Mouse (Mus musculus) ES-E14 (cell line): Measurements from ENCODE around the gene Inf2. TPM values are rescaled to one million over a fixed set of nuclear protein-coding genes. Genes with fewer than 3 reads are reported as not detected.

ENCODE experiments used
- DNase-seq: peaks from one replicate; pipeline ENCODE4 v3.0.0-alpha.2; 2013; ENCODE audit warnings: low read depth, low spot score
- H3K27ac ChIP-seq: 2 replicates; pipeline ENCODE4 v1.5.1; 2012; ENCODE audit warnings: low read depth, mild to moderate bottlenecking, low read length, moderate library complexity, mixed read lengths; ENCODE audit not compliant: poor library complexity, insufficient read depth, severe bottlenecking
- H3K36me3 ChIP-seq: 2 replicates; pipeline ENCODE4 v1.6.1; 2012; ENCODE audit warnings: mild to moderate bottlenecking, low read length, moderate library complexity, mixed read lengths; ENCODE audit not compliant: control insufficient read depth, poor library complexity, insufficient read depth, severe bottlenecking
- H3K4me1 ChIP-seq, 2 experiments: fragments of 150-350 bp in 1 of 2; sonication (generic) in 1 of 2; 2 replicates each; pipeline ENCODE4 v1.6.1; 2012; ENCODE audit warnings: low read length in 2 of 2, mild to moderate bottlenecking in 1 of 2, mixed read lengths in 1 of 2; ENCODE audit not compliant: control insufficient read depth in 2 of 2, insufficient read depth in 2 of 2, poor library complexity in 1 of 2
- H3K4me3 ChIP-seq, 2 experiments: fragments of 150-350 bp in 1 of 2; sonication (generic) in 1 of 2; 2 replicates each; pipeline ENCODE4 v1.5.1; 2012; ENCODE audit warnings: low read length in 2 of 2, low read depth in 1 of 2, mild to moderate bottlenecking in 1 of 2, mixed read lengths in 1 of 2; ENCODE audit not compliant: insufficient read depth in 1 of 2, poor library complexity in 1 of 2, severe bottlenecking in 1 of 2
- H3K9ac ChIP-seq: 2 replicates; pipeline ENCODE4 v1.6.1; 2012; ENCODE audit warnings: low read depth, mild to moderate bottlenecking, low read length, mixed read lengths; ENCODE audit not compliant: poor library complexity, insufficient read depth, severe bottlenecking
- H3K9me3 ChIP-seq: fragments of 150-350 bp; sonication (generic); 2 replicates; pipeline ENCODE4 v1.6.1; 2012; ENCODE audit warnings: low read depth, mild to moderate bottlenecking, low read length; ENCODE audit not compliant: control insufficient read depth, insufficient read depth
- CHD2 ChIP-seq: IDR thresholded peaks from 2 replicates; pipeline ENCODE4 v1.6.1; 2014; ENCODE audit warnings: mild to moderate bottlenecking, low read depth, low read length, inconsistent platforms
- HCFC1 ChIP-seq: IDR thresholded peaks from 2 replicates; pipeline ENCODE4 v1.6.1; 2012; ENCODE audit warnings: low read length, inconsistent platforms, borderline replicate concordance; ENCODE audit not compliant: insufficient read depth
- MAFK ChIP-seq: IDR thresholded peaks from 2 replicates; pipeline ENCODE4 v1.6.1; 2014; ENCODE audit warnings: mild to moderate bottlenecking, low read depth, low read length, inconsistent platforms; ENCODE audit not compliant: insufficient read depth
- ZC3H11A ChIP-seq: IDR thresholded peaks from 2 replicates; pipeline ENCODE4 v1.6.1; 2012; ENCODE audit warnings: low read depth, mild to moderate bottlenecking, inconsistent platforms, low read length, borderline replicate concordance
- ZNF384 ChIP-seq: IDR thresholded peaks from 2 replicates; pipeline ENCODE4 v1.6.1; 2012; ENCODE audit warnings: low read depth, low read length, inconsistent platforms
- in situ Hi-C, 2 experiments: fragments of 600-800 bp; cut with MboI; formaldehyde crosslinking; loops; one replicate each; pipeline ENCODE4 v1.15.1; 2025; ENCODE audit warnings: low sequenced_read_pairs in 2 of 2, inconsistent platforms in 1 of 2; ENCODE audit not compliant: unreplicated experiment in 2 of 2
- total RNA-seq: library from RNA; depleted of rRNA; stranded (reverse); fragments of 300-350 nt; gene quantifications from 2 replicates; pipeline ENCODE4 v1.2.3, GENCODE M21; 2012

Inf2 gene
- total RNA-seq, 1 experiment: 21.0 TPM

- no peak for DNase-seq
- Histone ChIP-seq H3K4me3 (no peak overlapping the region), H3K4me1 (peaks cover 0 to 24% of the 10 kb centered on the region in 2 experiments; a peak in 2 of 4 replicates), H3K27ac (no peak overlapping the region), H3K9me3 (no peaks in the 10 kb centered on the region), H3K9ac (no peak overlapping the region), H3K36me3 (no peaks in the 10 kb centered on the region)
- in situ Hi-C loops: no loop called here
- TF ChIP-seq CHD2: no peak
- no peak for TF ChIP-seq ZNF384
- no peak for TF ChIP-seq MAFK
- TF ChIP-seq ZC3H11A: no peak
- no peak for TF ChIP-seq HCFC1
Observed at GRCm38 (mm10) chr12:112630029-112630428, 41.4 kb downstream of the Inf2 start.

DNA sequence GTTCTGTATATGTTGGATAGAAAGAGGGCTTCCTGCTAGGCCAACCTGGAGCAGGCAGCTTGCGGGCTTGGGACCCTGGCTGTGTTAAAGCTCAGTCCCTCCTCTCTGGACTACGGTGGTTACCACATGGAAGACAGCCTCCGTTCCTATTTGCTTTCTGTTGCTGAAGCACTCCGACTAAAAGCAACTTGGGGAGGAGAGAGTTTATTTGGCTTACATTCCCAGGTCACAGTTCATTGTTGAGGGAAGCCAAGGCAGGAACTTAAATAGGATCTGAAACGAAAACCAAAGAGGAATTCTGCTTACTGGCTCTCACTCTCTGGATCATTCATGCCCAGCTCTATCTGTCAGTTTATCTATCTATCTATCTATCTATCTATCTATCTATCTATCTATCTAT is 42.2 kb downstream of the Inf2 start:
- Histone ChIP-seq H3K4me1 (peaks cover 0 to 24% of the 10 kb centered on the region in 2 experiments; a peak in 2 of 4 replicates), H3K27ac (no peak overlapping the region), H3K9ac (no peak overlapping the region), H3K36me3 (no peaks in the 10 kb centered on the region), H3K4me3 (no peak overlapping the region), H3K9me3 (no peaks in the 10 kb centered on the region)
- TF ChIP-seq ZC3H11A (no peak), MAFK (no peak), CHD2 (no peak), HCFC1 (no peak)
- in situ Hi-C loops: no loop called here
- no peak for DNase-seq

DNA sequence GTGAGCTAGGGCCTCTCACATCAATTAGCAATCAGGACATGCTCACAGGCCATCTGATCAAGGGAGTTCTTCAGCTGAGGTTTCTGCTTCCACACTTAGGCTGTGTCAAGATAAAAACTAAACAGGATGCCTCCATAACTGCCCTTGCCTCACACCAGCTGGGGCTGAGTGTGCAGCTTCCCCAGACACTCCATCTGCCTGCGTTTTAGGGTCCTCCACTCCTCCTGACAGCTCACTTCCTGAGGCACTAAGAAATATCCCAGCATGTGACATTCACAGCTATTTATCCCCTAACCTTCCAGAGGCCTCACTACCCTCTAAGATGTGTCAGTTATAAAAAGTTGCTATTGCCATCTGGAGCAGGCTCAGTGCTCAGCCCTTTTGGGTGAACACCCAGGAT is 42.9 kb downstream of the Inf2 start:
- DNase-seq: no peak

GRCm38 (mm10) chr12:112632084-112632777 is 43.6 kb downstream of the Inf2 start:
- no peak for DNase-seq
- no peaks in the 10 kb centered on the region for H3K36me3 ChIP-seq
- H3K9me3 ChIP-seq: no peaks in the 10 kb centered on the region
- H3K9ac ChIP-seq: no peak overlapping the region
- in situ Hi-C loops: no loop called here
- no peak overlapping the region for H3K27ac ChIP-seq
- no peak overlapping the region for H3K4me3 ChIP-seq
- H3K4me1 ChIP-seq: peaks cover 0 to 17% of the 10 kb centered on the region in 2 experiments; a peak in 2 of 4 replicates
- no peak for TF ChIP-seq ZC3H11A
- TF ChIP-seq CHD2: no peak
- no peak for TF ChIP-seq ZNF384
- no peak for TF ChIP-seq MAFK
- TF ChIP-seq HCFC1: no peak

More for the DNA sequence above, 42.9 kb downstream of the Inf2 start:
- in situ Hi-C loops: no loop called here
- no peaks in the 10 kb centered on the region for H3K36me3 ChIP-seq
- H3K4me1 ChIP-seq: peaks cover 0 to 22% of the 10 kb centered on the region in 2 experiments; a peak in 2 of 4 replicates
- H3K9ac ChIP-seq: no peak overlapping the region
- H3K27ac ChIP-seq: no peak overlapping the region
- no peak overlapping the region for H3K4me3 ChIP-seq
- no peaks in the 10 kb centered on the region for H3K9me3 ChIP-seq
- TF ChIP-seq ZNF384: no peak
- no peak for TF ChIP-seq ZC3H11A
- no peak for TF ChIP-seq HCFC1
- TF ChIP-seq MAFK: no peak
- no peak for TF ChIP-seq CHD2
